Mouse (Mus musculus): ENCODE results near the gene Dleu7.

The Dleu7 gene

GRCm38 (mm10) chr14:62282974-62283373 is 9.9 kb downstream of the Dleu7 start:
- DNase-seq (ENCODE audit: low spot score in 2 of 2): no peak

GRCm38 (mm10) chr14:62273604-62274003 is 19.2 kb downstream of the Dleu7 start:
- no peak for DNase-seq (ENCODE audit: low spot score in 2 of 2)

- no peak for DNase-seq (ENCODE audit: low spot score in 2 of 2)
Measured at GRCm38 (mm10) chr14:62270698-62271396, 22.0 kb downstream of the Dleu7 start.

- DNase-seq (ENCODE audit: low spot score in 2 of 2): no peak
Measured at GRCm38 (mm10) chr14:62258978-62259536, 33.8 kb downstream of the Dleu7 start.

- DNase-seq (ENCODE audit: low spot score in 2 of 2): no peak
Measured at GRCm38 (mm10) chr14:62258125-62258524, 34.7 kb downstream of the Dleu7 start.

GRCm38 (mm10) chr14:62256066-62256465 is 36.8 kb downstream of the Dleu7 start:
- DNase-seq (ENCODE audit: low spot score in 2 of 2): no peak

GRCm38 (mm10) chr14:62254371-62254770 is 38.5 kb downstream of the Dleu7 start:
- no peak for DNase-seq (ENCODE audit: low spot score in 2 of 2)

GRCm38 (mm10) chr14:62251999-62252398 is 40.8 kb downstream of the Dleu7 start:
- DNase-seq (ENCODE audit: low spot score in 2 of 2): peak; percentile 69 to 71

GRCm38 (mm10) chr14:62250046-62250445 is 42.8 kb downstream of the Dleu7 start:
- no peak for DNase-seq (ENCODE audit: low spot score in 2 of 2)

GRCm38 (mm10) chr14:62249251-62249650 is 43.6 kb downstream of the Dleu7 start:
- DNase-seq (ENCODE audit: low spot score in 2 of 2): no peak

- no peak for DNase-seq (ENCODE audit: low spot score in 2 of 2)
Measured at GRCm38 (mm10) chr14:62248796-62249195, 44.1 kb downstream of the Dleu7 start.

GRCm38 (mm10) chr14:62248345-62248744 is 44.5 kb downstream of the Dleu7 start:
- DNase-seq (ENCODE audit: low spot score in 2 of 2): no peak

- no peak for DNase-seq (ENCODE audit: low spot score in 2 of 2)
Measured at GRCm38 (mm10) chr14:62245557-62245956, 47.3 kb downstream of the Dleu7 start.

- DNase-seq (ENCODE audit: low spot score in 2 of 2): no peak
Measured at GRCm38 (mm10) chr14:62243530-62243929, 49.3 kb downstream of the Dleu7 start.

- DNase-seq (ENCODE audit: low spot score in 2 of 2): no peak
Measured at GRCm38 (mm10) chr14:62235969-62236368, 56.9 kb downstream of the Dleu7 start.

GRCm38 (mm10) chr14:62235214-62235613 is 57.6 kb downstream of the Dleu7 start:
- DNase-seq (ENCODE audit: low spot score in 2 of 2): no peak

- no peak for DNase-seq (ENCODE audit: low spot score in 2 of 2)
Measured at GRCm38 (mm10) chr14:62230968-62231367, 61.9 kb downstream of the Dleu7 start.

GRCm38 (mm10) chr14:62227101-62227500 is 65.7 kb downstream of the Dleu7 start:
- no peak for DNase-seq (ENCODE audit: low spot score in 2 of 2)

GRCm38 (mm10) chr14:62226576-62227047 is 66.2 kb downstream of the Dleu7 start:
- peak; percentile 29 to 49 for DNase-seq (ENCODE audit: low spot score in 2 of 2)

Data from right cerebral cortex, adult 2 months (tissue).